Mouse (Mus musculus) right cerebral cortex, postnatal 25 days (tissue): ENCODE measurements around the gene Pfpl.

Experiments
- DNase-seq: peaks from one replicate; pipeline ENCODE4 v3.0.0; 2022

The Pfpl gene

DNA sequence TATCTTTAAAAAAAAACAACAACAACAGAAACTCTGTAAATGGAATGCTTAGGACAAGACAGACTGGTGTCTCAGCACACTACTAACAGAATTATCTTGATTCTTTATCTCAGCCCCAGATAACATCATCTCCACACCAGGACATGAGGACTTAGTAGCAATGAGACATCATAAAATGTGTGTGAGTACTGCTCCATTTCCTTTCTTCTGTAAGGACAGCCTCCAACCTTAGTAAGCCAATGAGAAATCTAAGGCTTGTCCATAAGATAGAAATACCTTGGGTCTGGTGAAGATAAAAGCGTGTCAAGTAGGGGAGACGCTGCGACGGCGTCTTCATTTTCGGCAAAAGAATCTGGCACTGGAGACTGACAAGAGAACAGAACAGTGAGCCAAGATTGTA, at the start of gene Pfpl:
Gene Pfpl (plus strand): TSS at position 301 of the 400 bp plus-strand sequence.
- no peak for DNase-seq

GRCm38 (mm10) chr19:12386979-12387378, 40.7 kb upstream of the Pfpl start, which contains the start of gene Olfr1440:
Olfr1440 (plus strand) TSS chr19:12387279.
- DNase-seq: no peak

GRCm38 (mm10) chr19:12413737-12414136, 14.0 kb upstream of the Pfpl start:
- DNase-seq: no peak

DNA sequence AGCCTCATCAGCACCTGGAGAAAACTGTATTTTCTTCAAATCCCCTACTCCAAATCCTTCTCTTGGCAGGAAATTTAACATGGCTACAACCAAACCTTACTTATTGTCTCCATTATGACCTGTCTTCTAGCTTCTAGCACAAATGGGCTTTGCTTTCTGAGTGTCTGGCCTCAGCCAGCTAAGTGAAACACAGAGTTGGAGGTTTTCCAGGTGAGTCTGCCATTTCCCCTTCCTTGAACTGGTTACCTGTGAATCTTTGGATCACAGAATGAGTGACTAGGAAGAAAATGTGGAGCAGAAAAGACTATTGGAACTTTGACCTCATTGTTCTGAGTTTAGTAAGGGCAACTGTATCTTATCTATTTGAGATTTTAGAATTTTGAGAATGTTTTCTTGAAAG, 10.3 kb upstream of the Pfpl start, which contains the start of gene Olfr1441:
Gene Olfr1441 (plus strand): TSS at position 73 of the 400 bp plus-strand sequence.
- no peak for DNase-seq

DNA sequence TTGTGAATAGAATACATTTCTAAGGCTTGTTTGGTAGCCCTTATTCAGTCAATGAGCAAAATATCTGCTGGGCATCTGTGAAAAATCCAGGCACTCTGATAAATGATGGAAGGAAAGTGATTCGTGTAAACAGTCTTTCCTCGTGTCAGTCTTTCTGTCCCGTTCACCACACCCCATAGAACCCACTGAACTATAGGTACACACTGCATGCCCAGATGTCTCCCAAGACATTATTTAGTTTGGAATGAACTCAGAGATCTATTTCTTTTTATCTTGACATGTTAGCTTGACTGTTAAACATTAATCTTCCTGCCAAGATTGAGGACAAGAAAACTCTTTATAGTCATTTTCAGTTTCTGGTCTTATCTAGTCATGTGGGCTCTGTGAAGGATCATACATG, 9.4 kb upstream of the Pfpl start:
- DNase-seq: no peak

GRCm38 (mm10) chr19:12420555-12420954, 7.2 kb upstream of the Pfpl start:
- DNase-seq: no peak

DNA sequence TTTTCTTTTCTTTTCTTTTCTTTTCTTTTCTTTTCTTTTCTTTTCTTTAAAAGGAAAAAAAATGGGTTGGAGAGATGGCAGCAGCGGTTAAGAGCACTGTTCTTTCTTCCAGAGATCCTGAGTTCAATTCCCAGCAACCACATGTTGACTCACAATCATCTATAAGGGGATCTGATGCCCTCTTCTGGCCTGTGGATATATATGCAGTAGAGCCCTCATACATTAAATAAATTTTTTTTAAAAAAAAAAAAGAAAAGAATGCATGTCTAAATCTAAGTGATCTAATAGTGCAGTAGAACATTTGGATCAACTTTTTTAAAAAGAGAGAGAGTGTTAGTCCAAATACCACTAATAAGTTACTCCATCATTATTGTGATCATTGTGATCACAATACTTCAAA, 6.0 kb upstream of the Pfpl start:
- no peak for DNase-seq

- DNase-seq: no peak
Measured at GRCm38 (mm10) chr19:12427101-12427500, 604 bp upstream of the Pfpl start.

DNA sequence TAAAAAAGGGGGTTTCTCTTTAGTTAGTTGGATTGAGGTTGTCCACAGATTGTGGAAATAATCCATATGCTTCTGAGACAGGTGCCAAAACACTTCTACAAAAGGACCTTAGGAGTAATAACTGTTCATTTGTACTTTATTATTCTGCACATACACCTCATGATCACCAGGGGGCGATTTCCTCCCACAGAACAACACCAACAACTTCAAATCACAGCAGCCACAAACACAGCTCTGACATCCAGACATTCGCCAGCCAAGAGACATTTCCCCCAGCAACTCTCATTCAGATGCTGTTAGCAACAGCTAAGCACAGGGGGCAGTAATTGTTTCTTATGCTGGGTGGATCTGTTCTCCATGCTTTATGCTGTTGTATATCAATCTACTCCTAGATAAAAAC, 5.3 kb downstream of the Pfpl start:
- no peak for DNase-seq

GRCm38 (mm10) chr19:12435011-12435416, 7.3 kb downstream of the Pfpl start:
- no peak for DNase-seq

GRCm38 (mm10) chr19:12435750-12436524, 8.2 kb downstream of the Pfpl start:
- DNase-seq: no peak

DNA sequence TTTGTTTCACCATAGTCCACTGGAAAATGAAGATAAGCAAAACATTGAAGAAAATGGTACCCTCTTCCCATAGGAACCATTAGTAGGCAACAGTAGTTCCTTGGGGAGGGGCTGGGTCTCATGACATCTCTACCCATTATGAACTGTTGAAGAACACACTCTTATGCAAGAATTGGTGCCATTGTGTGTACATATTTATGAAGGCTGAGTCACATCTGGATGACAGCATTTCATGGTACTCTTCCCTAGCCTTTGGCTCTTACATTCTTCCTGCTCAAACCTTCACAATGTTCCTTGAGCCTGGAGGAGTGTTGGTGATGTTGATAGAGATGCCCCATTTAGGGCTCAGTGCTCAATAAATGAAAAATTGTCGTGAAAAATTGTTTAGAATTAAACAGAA, 11.9 kb downstream of the Pfpl start:
- DNase-seq: no peak

- DNase-seq: no peak
Measured at GRCm38 (mm10) chr19:12440103-12440725, 12.5 kb downstream of the Pfpl start.

- DNase-seq: no peak
Measured at GRCm38 (mm10) chr19:12442560-12442959, 14.9 kb downstream of the Pfpl start.

DNA sequence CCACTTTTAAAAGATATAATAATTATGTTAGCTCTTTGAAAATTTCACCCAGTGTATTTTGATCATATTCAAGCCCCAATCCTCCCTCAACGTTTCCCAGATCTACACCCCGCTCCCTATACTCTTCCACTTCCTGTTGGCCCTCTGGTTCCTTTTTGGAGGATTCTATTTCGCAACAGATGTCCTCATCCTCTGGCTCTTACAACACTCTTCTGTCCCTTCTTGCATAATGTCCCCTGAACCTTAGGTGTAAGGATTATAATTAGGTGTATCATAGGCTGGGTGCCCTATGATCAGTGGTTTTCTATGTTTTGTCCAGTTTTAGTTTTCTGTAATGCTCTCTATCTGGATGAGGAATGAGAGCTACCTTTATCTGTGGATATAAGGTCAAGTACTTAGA, 17.3 kb downstream of the Pfpl start:
- no peak for DNase-seq

DNA sequence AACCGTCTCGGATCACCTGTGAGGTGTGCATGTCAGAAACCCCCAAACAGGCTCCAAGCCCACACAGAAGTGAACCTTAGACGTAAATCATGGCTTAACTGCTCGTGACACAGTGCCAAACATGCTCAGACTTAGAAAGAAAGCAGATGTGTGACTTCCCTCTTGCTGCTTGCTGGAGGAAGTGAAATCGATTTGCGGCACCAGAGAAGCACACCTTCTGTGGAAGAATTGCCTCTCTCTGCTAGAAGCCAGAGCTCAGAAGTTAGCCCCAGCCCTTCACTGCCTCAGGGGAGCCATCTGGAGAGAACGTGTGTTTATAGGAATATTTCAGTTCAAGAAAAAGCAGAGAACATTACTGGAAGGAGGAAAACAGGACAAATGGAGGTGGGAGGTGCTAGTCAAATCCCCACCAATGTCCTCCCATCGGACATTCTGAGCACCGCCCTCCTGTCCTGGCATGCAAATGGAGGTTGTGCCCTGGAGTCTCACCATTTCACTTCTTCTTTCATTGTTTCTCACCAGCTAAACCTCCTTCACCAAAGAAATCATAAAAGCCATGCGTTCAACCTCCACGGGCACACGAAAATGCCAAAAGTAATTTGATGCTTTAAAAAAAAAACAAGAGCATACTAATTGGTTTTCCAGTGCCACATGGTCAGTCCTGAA, 29.8 kb downstream of the Pfpl start:
- no peak for DNase-seq

DNA sequence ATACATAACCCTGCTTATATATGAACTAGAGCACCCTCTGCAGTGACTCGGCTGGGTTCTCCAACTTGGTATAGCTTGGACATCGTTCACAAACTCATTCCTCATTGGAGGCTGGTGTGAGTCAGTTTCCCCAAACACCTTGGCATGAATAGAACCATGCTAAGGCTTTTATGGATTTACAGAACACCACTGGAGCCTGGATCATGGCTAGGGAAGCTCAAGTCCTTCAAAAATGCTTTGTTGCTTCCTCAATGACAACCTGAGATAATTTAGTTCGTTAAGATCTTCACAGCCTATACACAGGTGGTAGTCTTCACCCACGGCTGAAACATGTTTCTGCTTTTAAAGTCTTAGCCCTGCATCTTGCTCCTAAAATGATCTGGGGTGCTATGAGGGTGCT, 31.8 kb downstream of the Pfpl start:
- DNase-seq: no peak

- DNase-seq: no peak
Measured at GRCm38 (mm10) chr19:12460282-12461249, 32.9 kb downstream of the Pfpl start, which contains the start of gene Mpeg1. Mpeg1 (plus strand) TSS chr19:12460779.

DNA sequence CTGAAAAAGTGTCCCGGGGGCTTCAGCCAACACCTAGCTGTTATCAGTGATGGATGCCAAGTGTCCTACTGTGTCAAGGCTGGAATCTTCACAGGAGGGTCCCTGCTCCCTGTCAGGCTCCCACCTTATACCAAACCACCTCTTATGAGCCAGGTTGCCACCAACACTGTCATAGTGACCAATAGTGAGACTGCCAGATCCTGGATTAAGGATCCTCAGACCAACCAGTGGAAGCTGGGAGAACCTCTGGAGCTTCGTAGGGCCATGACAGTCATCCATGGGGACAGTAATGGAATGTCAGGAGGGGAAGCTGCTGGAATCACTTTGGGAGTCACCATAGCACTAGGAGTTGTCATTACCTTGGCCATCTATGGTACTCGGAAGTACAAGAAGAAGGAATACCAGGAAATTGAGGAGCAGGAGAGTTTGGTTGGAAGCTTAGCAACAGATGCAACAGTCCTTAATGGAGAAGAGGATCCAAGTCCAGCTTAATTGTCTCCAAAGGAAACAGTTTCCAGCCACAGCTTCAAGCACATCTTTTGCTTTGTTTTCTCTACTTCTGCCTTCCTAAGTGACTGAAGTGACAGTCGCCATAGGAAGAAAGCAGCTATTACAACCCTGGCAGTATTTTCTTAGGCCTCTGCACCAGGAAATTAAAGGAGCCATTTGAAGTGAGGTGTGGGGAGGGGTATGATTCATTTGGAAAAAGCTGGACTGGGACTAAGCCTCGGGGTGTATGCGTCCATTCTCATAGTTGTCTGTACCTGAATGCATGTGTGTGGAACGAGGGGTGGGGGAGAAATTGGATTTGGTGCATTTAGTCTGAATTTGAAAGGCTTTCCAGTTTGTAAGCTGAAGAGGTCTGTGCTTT, 35.4 kb downstream of the Pfpl start:
- DNase-seq: no peak

DNA sequence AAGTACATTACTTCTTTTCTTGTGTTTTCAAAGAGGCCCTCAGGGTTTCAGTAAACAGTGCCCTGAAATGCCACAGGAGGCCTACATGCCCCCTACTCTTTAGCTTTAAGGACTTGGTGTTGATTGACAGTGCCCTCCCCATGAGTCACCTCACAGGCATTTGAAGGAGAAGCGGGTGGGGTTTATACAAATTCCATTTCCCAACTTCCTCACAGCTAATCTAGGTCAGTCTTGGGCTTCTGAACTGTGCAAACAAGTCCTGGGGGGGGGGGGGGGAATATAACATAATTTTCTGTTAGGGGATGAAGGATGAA, 36.0 kb downstream of the Pfpl start:
- no peak for DNase-seq

- no peak for DNase-seq
Measured at GRCm38 (mm10) chr19:12464127-12464526, 36.4 kb downstream of the Pfpl start.

DNA sequence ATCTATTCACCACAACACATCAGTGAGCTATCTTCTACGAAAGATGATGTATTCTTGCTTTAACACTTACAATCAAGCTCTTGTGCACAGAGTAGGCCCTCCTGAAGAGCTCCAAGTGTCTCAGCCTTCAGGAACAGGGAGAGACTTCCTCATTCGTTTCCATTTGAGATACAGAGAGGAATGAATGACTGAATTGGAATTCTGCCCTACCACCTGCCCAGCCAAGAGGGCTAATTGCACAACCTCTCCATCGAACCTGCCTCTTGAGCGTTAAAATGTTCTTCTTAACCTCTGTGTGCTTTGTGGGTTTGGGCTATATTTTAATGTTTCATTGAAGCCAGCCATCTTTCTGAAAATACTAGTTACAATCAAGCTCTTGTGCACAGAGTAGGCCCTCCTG, 37.0 kb downstream of the Pfpl start:
- DNase-seq: no peak
